Mouse (Mus musculus) myocyte (in vitro differentiated cells): Measurements from ENCODE around the gene Myo1g.

Experiments used
- CEBPB ChIP-seq: IDR thresholded peaks from 2 replicates; pipeline ENCODE4 v1.6.1; 2011; ENCODE audit warnings: mild to moderate bottlenecking, moderate library complexity; ENCODE audit not compliant: poor library complexity, insufficient read depth, severe bottlenecking
- E2F4 ChIP-seq: IDR thresholded peaks from one replicate; pipeline ENCODE4 v1.6.1; 2011; ENCODE audit warnings: mild to moderate bottlenecking, control low read depth, moderate library complexity; ENCODE audit not compliant: insufficient read depth
- MAX ChIP-seq: IDR thresholded peaks from one replicate; pipeline ENCODE4 v1.6.1; 2011; ENCODE audit warnings: low read depth, mild to moderate bottlenecking, control low read depth
- POLR2A ChIP-seq: IDR thresholded peaks from one replicate; pipeline ENCODE4 v1.6.1; 2011; ENCODE audit warnings: low read depth, mild to moderate bottlenecking, control low read depth, moderate library complexity; ENCODE audit not compliant: insufficient read length

DNA sequence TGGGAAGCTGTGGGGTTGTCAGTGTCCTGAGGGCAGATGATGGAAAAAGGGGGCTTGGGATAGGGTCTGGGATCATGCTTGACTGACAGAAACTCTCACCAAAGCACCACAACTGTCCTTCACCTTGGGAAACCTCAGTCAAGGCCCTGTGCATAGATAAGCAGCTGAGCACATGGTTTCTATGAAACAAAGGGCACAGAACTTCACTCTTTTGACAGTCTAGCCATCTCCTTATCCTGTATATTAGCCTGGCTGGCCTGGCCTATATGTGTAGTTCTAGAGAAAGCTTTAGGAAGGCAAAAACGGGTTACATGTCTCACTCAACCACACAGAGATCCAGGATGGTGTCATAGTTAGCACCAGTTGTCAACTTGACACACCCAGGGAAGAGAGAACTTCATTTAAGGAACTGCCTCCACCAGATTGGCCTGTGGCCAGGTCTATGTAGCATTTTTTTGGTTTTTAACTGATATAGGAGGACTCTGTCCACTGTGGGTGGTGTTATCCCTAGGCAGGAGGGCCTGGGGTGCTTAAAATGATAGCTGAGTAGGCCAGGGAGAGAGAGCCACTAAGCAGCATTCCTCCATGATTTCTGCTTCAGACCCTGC, 12.4 kb downstream of the Myo1g start:
- TF ChIP-seq E2F4 (no peak), POLR2A (no peak), CEBPB (no peak), MAX (no peak)
